Mouse (Mus musculus): ENCODE measurements around the gene Cyp4a31.
"Not testable (repeated sequence)": the region's sequence is repeated elsewhere in the genome, so short reads cannot be mapped to it uniquely, and the experiment has no call there.

Cyp4a31 gene

DNA sequence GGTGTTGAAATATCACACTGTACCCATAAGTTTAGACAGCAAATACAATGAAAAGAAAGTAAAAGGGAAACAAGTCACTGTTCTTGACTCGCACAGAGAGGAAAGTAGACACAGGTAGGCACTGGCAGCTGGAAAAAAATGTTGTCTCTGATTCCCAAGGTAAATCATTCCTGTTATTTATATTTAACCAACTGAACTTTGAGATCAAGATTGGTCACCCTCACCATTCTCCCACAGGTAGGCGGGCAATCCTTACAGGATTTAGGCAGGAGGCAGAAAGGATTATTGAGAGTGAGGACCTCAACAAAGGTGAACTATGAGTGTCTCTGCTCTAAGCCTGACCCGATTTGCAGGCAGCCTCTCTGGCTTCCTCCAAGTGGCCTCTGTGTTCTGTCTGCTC lies at the start of gene Cyp4a31:
Cyp4a31 (plus strand) TSS at position 249 of the 400 bp plus-strand sequence.
- no peak for DNase-seq (ENCODE audit: low spot score in 2 of 2)

DNA sequence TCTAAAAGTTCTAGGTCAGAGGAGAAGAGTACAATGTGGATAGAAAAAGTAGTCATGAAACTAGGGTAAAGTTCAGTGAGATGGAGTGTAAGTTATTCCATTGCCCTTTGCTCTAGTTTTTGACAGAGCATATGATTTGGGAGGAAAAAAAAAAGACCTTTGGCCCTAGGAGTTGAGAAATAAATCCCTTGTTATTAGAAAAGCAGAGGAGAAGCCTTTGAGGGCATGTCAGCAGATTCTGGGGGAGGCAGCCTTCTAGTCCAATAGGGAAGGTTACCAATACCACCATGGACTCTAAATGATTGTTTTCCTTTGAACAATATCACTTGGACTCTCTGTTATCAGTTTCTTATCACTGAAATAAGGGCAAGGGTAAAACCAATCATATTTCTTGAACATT lies 49.5 kb upstream of the Cyp4a31 start:
- not testable (repeated sequence) for DNase-seq (ENCODE audit: low spot score in 2 of 2)

- DNase-seq (ENCODE audit: low spot score in 2 of 2) = not testable (repeated sequence)
These were observed 45.4 kb upstream of the Cyp4a31 start, which contains the start of gene Cyp4a10 for GRCm38 (mm10) chr4:115518000-115518399. Gene Cyp4a10 (plus strand): TSS chr4:115518264.

GRCm38 (mm10) chr4:115519444-115519843 lies 44.0 kb upstream of the Cyp4a31 start:
- DNase-seq (ENCODE audit: low spot score in 2 of 2) = no peak

DNA sequence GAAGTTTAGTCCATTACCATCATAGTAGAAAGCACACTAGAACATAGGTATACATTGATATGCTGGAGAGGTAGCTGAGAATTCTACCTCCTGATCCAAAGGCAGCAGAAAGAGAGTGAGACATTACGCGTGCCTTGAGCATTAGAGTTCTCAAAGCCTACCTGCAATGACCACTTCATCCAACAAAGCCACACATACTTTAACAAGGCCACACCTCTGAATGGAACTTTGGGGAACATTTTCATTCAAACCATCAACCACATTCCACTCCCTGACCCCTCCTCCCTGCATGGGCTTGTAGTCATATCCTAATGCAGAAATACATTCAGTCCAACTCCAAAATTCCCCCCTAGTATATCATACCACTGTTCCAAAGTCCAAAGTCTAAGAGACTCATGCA lies 41.7 kb upstream of the Cyp4a31 start:
- no peak for DNase-seq (ENCODE audit: low spot score in 2 of 2)

GRCm38 (mm10) chr4:115545101-115545500 lies 18.3 kb upstream of the Cyp4a31 start:
- no peak for DNase-seq (ENCODE audit: low spot score in 2 of 2)

DNA sequence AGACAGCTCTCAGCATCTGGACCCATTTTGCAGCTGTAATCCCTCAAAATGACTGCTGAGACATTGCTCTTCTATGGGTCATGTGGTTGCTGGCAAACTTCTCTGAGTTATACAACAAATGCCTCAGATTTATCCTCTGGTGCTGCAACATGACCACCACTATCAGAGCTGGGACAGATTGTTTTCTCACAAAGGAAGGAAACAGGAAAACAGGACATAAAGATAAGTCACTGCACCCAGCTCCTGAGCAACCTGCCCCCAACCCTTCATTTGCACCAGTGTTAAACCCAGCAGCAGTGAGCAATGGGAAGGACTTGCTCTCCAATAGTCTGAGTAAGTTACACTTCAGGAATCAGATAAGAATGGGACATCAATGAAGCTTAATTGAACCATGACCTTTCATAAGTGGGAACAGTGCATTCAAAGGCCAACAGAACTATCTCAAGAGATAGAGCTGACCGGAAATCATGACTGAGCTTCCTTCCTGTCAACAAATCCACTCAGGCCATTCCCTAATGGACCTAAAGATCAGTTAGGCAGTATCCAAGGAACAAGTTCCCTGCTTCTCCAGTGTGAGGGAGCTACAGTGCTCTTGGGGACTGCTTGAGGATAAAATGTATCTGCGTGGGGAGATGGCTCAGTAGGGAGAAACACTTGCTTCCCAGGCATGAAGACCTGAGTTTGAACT lies 17.2 kb upstream of the Cyp4a31 start:
- DNase-seq (ENCODE audit: low spot score in 2 of 2) = no peak

GRCm38 (mm10) chr4:115552726-115553125 lies 10.7 kb upstream of the Cyp4a31 start:
- DNase-seq (ENCODE audit: low spot score in 2 of 2) = no peak

- DNase-seq (ENCODE audit: low spot score in 2 of 2) = no peak
These were observed 7.9 kb upstream of the Cyp4a31 start for GRCm38 (mm10) chr4:115555513-115555912.

GRCm38 (mm10) chr4:115557861-115558561 lies 5.4 kb upstream of the Cyp4a31 start:
- DNase-seq (ENCODE audit: low spot score in 2 of 2) = no peak

- not testable (repeated sequence) for DNase-seq (ENCODE audit: low spot score in 2 of 2)
These were observed 2.2 kb upstream of the Cyp4a31 start for GRCm38 (mm10) chr4:115561236-115561635.

DNA sequence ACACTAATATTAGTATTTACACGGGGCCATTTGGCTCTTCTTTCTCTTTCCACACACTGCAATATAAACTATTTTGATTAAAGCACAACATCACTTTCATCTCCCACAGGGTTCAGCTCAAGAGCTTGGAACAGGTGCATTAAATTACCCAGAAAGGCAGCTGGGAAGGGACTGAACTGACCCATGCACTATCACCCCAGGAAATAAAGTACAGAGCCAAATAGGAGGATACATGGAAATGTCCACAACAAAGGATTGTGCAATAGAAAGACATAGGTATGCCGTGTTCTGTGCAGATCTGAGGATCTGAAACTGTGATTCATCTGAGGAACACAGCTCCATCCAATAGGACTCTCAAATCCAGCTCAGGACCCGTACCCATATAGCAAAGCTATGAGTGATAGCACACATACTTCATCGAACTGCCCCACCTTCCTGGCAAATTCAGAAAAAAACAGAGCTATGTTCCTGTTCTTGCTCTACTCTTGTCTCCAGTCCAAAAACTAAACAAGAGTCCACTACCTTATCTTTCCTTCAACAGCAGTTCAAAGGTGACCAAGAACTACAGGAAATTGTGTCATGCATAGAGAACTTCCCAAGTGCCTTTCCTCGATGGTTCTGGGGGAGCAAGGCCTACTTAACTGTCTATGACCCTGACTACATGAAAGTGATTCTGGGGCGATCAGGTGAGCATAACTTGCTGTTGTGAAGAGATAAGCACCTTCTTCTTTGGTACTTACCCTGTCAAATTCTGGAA lies 1.2 kb downstream of the Cyp4a31 start:
- not testable (repeated sequence) for DNase-seq (ENCODE audit: low spot score in 2 of 2)

DNA sequence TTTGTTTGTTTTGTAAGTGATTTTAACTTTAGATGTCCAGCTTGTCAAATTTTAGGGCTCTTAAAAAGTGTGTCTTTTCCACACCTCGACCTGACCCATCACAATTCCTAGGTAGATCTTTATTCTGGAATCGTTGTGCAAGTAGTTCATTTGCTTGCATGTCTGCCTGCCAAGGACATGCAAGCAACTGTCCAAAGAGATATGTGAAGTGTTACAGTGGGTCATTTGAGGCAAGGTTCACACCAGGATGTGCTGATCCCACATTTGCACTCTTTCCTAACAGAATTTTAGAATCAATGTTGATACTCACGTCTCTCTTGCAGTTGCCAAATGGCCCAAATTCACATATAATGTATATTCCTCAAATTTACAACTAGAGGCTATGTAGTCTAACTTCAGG lies 11.8 kb downstream of the Cyp4a31 start:
- no peak for DNase-seq (ENCODE audit: low spot score in 2 of 2)

- DNase-seq (ENCODE audit: low spot score in 2 of 2) = no peak
These were observed 12.3 kb downstream of the Cyp4a31 start for GRCm38 (mm10) chr4:115575776-115576175.

GRCm38 (mm10) chr4:115583036-115583435 lies 19.6 kb downstream of the Cyp4a31 start:
- DNase-seq (ENCODE audit: low spot score in 2 of 2) = no peak

- no peak for DNase-seq (ENCODE audit: low spot score in 2 of 2)
These were observed 32.9 kb downstream of the Cyp4a31 start for GRCm38 (mm10) chr4:115596357-115596756.

DNA sequence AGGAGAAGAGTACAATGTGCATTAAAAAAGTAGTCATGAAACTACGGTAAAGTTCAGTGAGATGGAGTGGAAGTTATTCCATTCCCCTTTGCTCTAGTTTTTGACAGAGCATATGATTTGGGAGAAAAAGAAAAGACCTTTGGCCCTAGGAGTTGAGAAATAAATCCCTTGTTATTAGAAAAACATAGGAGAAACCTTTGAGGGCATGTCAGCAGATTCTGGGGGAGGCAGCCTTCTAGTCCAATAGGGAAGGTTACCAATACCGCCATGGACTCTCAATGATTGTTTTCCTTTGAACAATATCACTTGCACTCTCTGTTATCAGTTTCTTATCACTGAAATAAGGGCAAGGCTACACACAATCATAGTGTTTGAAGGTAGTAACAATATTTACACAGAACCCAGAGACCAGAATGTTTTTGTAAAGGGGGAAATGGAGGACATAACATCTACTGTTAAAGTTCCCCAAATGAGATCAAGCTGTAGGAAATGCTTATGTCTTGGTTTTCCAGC lies 33.4 kb downstream of the Cyp4a31 start:
- DNase-seq (ENCODE audit: low spot score in 2 of 2) = no peak

- not testable (repeated sequence) for DNase-seq (ENCODE audit: low spot score in 2 of 2)
These were observed 37.2 kb downstream of the Cyp4a31 start, which contains the start of gene Cyp4a32 for GRCm38 (mm10) chr4:115600611-115601010. Gene Cyp4a32 (plus strand): TSS chr4:115600969.

DNA sequence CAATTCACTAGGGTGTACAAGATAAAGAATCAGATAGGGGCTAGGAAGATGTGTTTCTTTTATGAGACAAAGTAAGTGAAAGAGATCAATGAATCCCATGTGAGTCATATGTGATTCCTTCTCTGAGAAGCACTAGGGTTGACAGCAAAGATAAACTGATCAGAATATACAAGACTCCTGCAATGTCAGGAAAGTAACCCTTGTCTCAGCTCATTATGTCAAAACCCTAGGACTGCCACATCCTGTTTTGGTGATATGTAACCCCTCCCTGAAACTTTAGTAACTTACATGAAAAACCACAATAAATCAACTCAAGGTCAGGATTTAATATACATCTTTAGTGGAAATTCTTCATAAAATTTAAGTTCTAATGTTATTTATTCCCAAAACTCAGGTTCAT lies 50.6 kb downstream of the Cyp4a31 start:
- no peak for DNase-seq (ENCODE audit: low spot score in 2 of 2)

DNA sequence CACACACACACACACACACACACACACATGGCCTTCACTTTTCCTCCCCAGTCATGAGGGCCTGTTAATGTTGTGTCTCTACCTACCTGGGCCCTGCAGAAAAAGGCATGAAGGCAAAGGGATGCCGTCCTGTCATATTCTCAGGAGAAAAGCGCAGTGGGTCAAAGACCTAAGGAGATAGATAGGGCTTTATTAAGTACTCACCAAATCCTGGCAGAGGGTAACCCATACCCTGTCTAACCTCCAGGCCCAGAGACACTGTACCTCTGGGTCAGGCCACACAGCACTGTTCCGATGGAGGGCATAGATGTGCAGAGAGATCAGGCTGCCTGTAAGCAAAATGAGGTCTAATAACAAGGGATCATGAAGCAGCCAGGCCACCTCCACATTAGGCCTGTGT lies 62.1 kb downstream of the Cyp4a31 start:
- not testable (repeated sequence) for DNase-seq (ENCODE audit: low spot score in 2 of 2)

Data from cerebellum, postnatal 4 days (tissue).